Mouse (Mus musculus) T-helper 1 cell (primary cell): ENCODE data around the gene Mien1.

Source experiments
- in situ Hi-C: fragments of 300-600 bp; cut with MboI, MseI; formaldehyde crosslinking; loops from one replicate; pipeline ENCODE4 v1.15.1; 2025; ENCODE audit warnings: high pct_unique_total_duplicates

Mien1 gene

GRCm38 (mm10) chr11:98459860-98460259 lies 21.1 kb upstream of the Mien1 start:
- in situ Hi-C loops: no loop called here

GRCm38 (mm10) chr11:98459071-98459741 lies 20.4 kb upstream of the Mien1 start:
- in situ Hi-C loops: no loop called here

GRCm38 (mm10) chr11:98458121-98458990 lies 19.6 kb upstream of the Mien1 start:
- in situ Hi-C loops: no loop called here

GRCm38 (mm10) chr11:98457367-98458120 lies 18.8 kb upstream of the Mien1 start:
- in situ Hi-C loops: no loop called here

GRCm38 (mm10) chr11:98456945-98457344 lies 18.2 kb upstream of the Mien1 start:
- in situ Hi-C loops: no loop called here

GRCm38 (mm10) chr11:98456545-98456944 lies 17.8 kb upstream of the Mien1 start:
- in situ Hi-C loops: no loop called here

- in situ Hi-C loops: no loop called here
Measured at GRCm38 (mm10) chr11:98455484-98455883, 16.7 kb upstream of the Mien1 start.

- in situ Hi-C loops: no loop called here
Measured at GRCm38 (mm10) chr11:98449921-98450771, 11.4 kb upstream of the Mien1 start.

- in situ Hi-C loops: no loop called here
Measured at GRCm38 (mm10) chr11:98449419-98449818, 10.6 kb upstream of the Mien1 start.

- in situ Hi-C loops: no loop called here
Measured at GRCm38 (mm10) chr11:98448191-98448790, 9.5 kb upstream of the Mien1 start.

- in situ Hi-C loops: no loop called here
Measured at GRCm38 (mm10) chr11:98447475-98447834, 8.7 kb upstream of the Mien1 start.

GRCm38 (mm10) chr11:98446562-98447474 lies 8.0 kb upstream of the Mien1 start:
- in situ Hi-C loops: no loop called here

GRCm38 (mm10) chr11:98446213-98446561 lies 7.4 kb upstream of the Mien1 start, which contains the start of gene Grb7:
TSS of gene Grb7 (plus strand) at chr11:98446394.
- in situ Hi-C loops: no loop called here

GRCm38 (mm10) chr11:98445679-98446078 lies 6.9 kb upstream of the Mien1 start:
- in situ Hi-C loops: no loop called here

- in situ Hi-C loops: no loop called here
Measured at GRCm38 (mm10) chr11:98445238-98445637, 6.4 kb upstream of the Mien1 start.

GRCm38 (mm10) chr11:98443688-98444087 lies 4.9 kb upstream of the Mien1 start:
- in situ Hi-C loops: no loop called here

- in situ Hi-C loops: no loop called here
Measured at GRCm38 (mm10) chr11:98437441-98437840, 1.4 kb downstream of the Mien1 start.

GRCm38 (mm10) chr11:98435723-98436122 lies 3.1 kb downstream of the Mien1 start:
- in situ Hi-C loops: no loop called here

GRCm38 (mm10) chr11:98431743-98432502 lies 6.9 kb downstream of the Mien1 start:
- in situ Hi-C loops: no loop called here
